Mouse (Mus musculus): ENCODE results near the gene Gal3st4. TPM values are rescaled to one million over a fixed set of nuclear protein-coding genes. Genes with fewer than 3 reads are reported as not detected.

Gene Gal3st4
- polyA plus RNA-seq (2017; shearing (Covaris generic)): not detected

GRCm38 (mm10) chr5:138272409-138272923, at the start of gene Gal3st4:
Gene Gal3st4, minus strand, starts transcription at chr5:138272840.

GRCm38 (mm10) chr5:138279585-138280424, 7.2 kb upstream of the Gal3st4 start, which contains the start of the genes Gm43720, Gpc2 and Stag3:
Gene Gm43720, minus strand, starts transcription at chr5:138279958.
Gene Gpc2, minus strand, starts transcription at chr5:138280005.
Gene Stag3, plus strand, starts transcription at chr5:138280240.

GRCm38 (mm10) chr5:138263260-138264206, 9.1 kb downstream of the Gal3st4 start, which contains the start of gene BC037034:
Gene BC037034, minus strand, starts transcription at chr5:138264033.

DNA sequence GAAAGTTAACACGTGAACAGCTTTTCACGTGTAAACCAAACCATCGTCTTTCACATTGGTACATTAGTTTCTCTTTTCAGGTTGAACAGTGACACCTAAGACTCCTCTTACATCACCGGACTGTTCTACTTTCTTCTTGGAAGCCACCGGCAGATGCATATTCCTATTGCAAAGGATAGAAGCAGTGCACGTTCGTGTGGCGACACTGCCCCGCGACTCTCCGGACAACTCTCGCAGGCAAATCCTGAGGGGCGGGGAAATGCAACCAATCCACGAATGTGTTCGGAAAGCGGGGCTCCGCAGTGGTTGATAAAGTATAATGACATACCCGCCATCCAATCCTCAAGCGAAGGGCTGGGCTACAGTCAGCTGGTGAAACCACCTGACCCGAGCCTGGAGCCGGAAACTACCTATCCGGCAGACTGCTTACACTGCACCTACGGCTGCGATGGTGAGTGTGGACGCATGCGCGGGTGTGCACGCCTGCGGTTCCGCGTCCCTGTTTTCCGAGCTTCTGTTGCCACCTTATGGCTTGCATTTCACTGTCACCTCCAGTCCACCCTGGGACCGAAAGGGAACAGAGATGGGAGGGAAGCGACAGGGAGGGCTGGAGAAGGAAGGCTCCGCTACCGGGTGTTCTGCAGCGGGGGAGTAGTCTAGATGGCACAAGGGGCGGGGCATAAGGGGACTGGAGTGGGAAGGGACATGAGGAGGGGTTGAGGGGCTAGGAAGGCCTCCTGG, 17.1 kb downstream of the Gal3st4 start, which contains the start of gene Lamtor4:
TSS of gene Lamtor4 (plus strand) at position 130 of the 741 bp plus-strand sequence.

DNA sequence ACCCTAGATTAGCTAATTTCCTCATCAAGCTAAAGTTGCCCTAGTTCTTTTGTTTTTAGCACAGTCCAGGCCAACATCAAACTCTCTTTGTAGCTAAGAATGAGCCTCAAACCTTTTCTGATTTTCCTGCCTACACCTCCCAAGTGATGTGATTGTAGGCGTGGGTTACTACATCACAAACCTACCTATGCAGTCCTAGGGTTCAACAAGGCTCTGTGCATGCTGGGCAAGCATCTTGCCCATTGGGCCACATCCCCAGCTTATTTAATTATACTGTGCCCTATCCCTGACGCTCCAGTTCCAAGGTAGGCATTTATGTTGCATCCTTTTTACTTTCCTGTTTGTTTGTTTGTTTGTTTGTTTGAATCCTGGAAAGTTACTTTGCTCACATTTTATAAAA, 46.9 kb downstream of the Gal3st4 start, which contains the start of gene Nxpe5:
TSS of gene Nxpe5 (plus strand) at position 199 of the 400 bp plus-strand sequence.

Other genes starting within 250 kb of the Gal3st4 start
- 0.84 TPM for gene Smok3c, start 219.6 kb downstream of the Gal3st4 start, polyA plus RNA-seq (2017; shearing (Covaris generic))
- gene Zkscan1, start 187.8 kb downstream of the Gal3st4 start, polyA plus RNA-seq (2017; shearing (Covaris generic)): 14.6 TPM
- 28.0 TPM for gene Zscan21, start 155.9 kb downstream of the Gal3st4 start, polyA plus RNA-seq (2017; shearing (Covaris generic))
- 6.6 TPM for gene Zfp113, start 117.1 kb downstream of the Gal3st4 start, polyA plus RNA-seq (2017; shearing (Covaris generic))
- gene Cops6, start 111.8 kb downstream of the Gal3st4 start, polyA plus RNA-seq (2017; shearing (Covaris generic)): 119 TPM
- 9.5 TPM for gene Ap4m1, start 100.8 kb downstream of the Gal3st4 start, polyA plus RNA-seq (2017; shearing (Covaris generic))
- 56.4 TPM for gene Mcm7, start 100.4 kb downstream of the Gal3st4 start, polyA plus RNA-seq (2017; shearing (Covaris generic))
- 36.5 TPM for gene Taf6, start 85.4 kb downstream of the Gal3st4 start, polyA plus RNA-seq (2017; shearing (Covaris generic))
- 12.2 TPM for gene Cnpy4, start 85.4 kb downstream of the Gal3st4 start, polyA plus RNA-seq (2017; shearing (Covaris generic))
- not detected for gene Mblac1, start 78.5 kb downstream of the Gal3st4 start, polyA plus RNA-seq (2017; shearing (Covaris generic))
- gene Nxpe5, start 46.9 kb downstream of the Gal3st4 start, polyA plus RNA-seq (2017; shearing (Covaris generic)): 0.55 TPM
- gene Lamtor4, start 17.4 kb downstream of the Gal3st4 start, polyA plus RNA-seq (2017; shearing (Covaris generic)): 35.9 TPM
- 19.9 TPM for gene BC037034, start 8.8 kb downstream of the Gal3st4 start, polyA plus RNA-seq (2017; shearing (Covaris generic))
- 0.18 TPM for gene Gm43720, start 7.1 kb upstream of the Gal3st4 start, polyA plus RNA-seq (2017; shearing (Covaris generic))
- 0.67 TPM for gene Gpc2, start 7.2 kb upstream of the Gal3st4 start, polyA plus RNA-seq (2017; shearing (Covaris generic))
- 1.1 TPM for gene Stag3, start 7.4 kb upstream of the Gal3st4 start, polyA plus RNA-seq (2017; shearing (Covaris generic))
- gene Pvrig, start 69.1 kb upstream of the Gal3st4 start, polyA plus RNA-seq (2017; shearing (Covaris generic)): 5.2 TPM
- gene Zfp157, start 168.6 kb upstream of the Gal3st4 start, polyA plus RNA-seq (2017; shearing (Covaris generic)): 8.0 TPM

All from effector memory CD4-positive, alpha-beta T cell, adult 7 months (primary cell).